Mouse (Mus musculus) lung, embryonic 14.5 days (tissue): ENCODE results near the gene Cfap43. TPM values are rescaled to one million over a fixed set of nuclear protein-coding genes. Genes with fewer than 3 reads are reported as not detected.
A peak's percentile ranks its signal among the peaks of the same experiment; 100 is the strongest.

Experiments used
- ATAC-seq: fragments of 200-750 bp; cut with Nextera tagmentation; 2 replicates; pipeline ENCODE4 v1.8.0; 2017; ENCODE audit warnings: mild to moderate bottlenecking, moderate TSS enrichment, moderate library complexity; ENCODE audit not compliant: insufficient read depth
- DNase-seq: peaks from one replicate; pipeline ENCODE4 v3.0.0-alpha.2; 2015
- H3K27ac ChIP-seq: fragments of 300-500 bp; sonication (generic); 2 replicates; pipeline ENCODE4 v1.5.1; 2014; ENCODE audit warnings: low read depth, mild to moderate bottlenecking, moderate library complexity
- H3K27me3 ChIP-seq: fragments of 300-500 bp; sonication (generic); 2 replicates; pipeline ENCODE4 v1.6.1; 2014; ENCODE audit warnings: low read length, control low read depth; ENCODE audit not compliant: insufficient read depth
- H3K36me3 ChIP-seq: fragments of 300-500 bp; sonication (generic); 2 replicates; pipeline ENCODE4 v1.6.1; 2014; ENCODE audit warnings: control low read depth; ENCODE audit not compliant: insufficient read depth
- H3K4me1 ChIP-seq: fragments of 300-500 bp; sonication (generic); 2 replicates; pipeline ENCODE4 v1.6.1; 2014; ENCODE audit warnings: antibody characterized with exemption, control low read depth; ENCODE audit not compliant: insufficient read depth
- H3K4me2 ChIP-seq: fragments of 300-500 bp; sonication (generic); 2 replicates; pipeline ENCODE4 v1.6.1; 2014; ENCODE audit warnings: mild to moderate bottlenecking
- H3K4me3 ChIP-seq: fragments of 300-500 bp; sonication (generic); 2 replicates; pipeline ENCODE4 v1.5.1; 2014; ENCODE audit warnings: low read depth, low read length
- H3K9ac ChIP-seq: fragments of 300-500 bp; sonication (generic); 2 replicates; pipeline ENCODE4 v1.6.1; 2014
- H3K9me3 ChIP-seq: fragments of 300-500 bp; sonication (generic); 2 replicates; pipeline ENCODE4 v1.6.1; 2016; ENCODE audit warnings: low read depth, low read length, control low read depth
- CTCF ChIP-seq: IDR thresholded peaks from 2 replicates; pipeline ENCODE4 v1.5.1; 2016; ENCODE audit warnings: antibody characterized with exemption, low read depth
- WGBS: fragments of 180-500 bp; shearing (Covaris S2); extraction: QIAGEN DNeasy Blood & Tissue Kit; methylation state at CpG from one replicate; pipeline ENCODE4 v1.1.7; 2014; 5-methylcytosine and 5-hydroxymethylcytosine counted together
- polyA plus RNA-seq: library from polyadenylated mRNA; unstranded; fragments of >200 nt; fragmentation: Nextera tagmentation; extraction: Ambion mirVana; gene quantifications from 2 replicates; pipeline ENCODE4 v1.2.1, GENCODE M21; 2014

The Cfap43 gene
- polyA plus RNA-seq, 1 experiment from 2014 or later = 0.14 TPM

GRCm38 (mm10) chr19:47929043-47929442 lies 10.0 kb upstream of the Cfap43 start:
- Histone ChIP-seq H3K4me2 (no peak overlapping the region), H3K27ac (peak overlapping the region; percentile 78), H3K4me3 (no peak overlapping the region), H3K9ac (no peak overlapping the region), H3K36me3 (no peaks in the 10 kb centered on the region), H3K9me3 (no peaks in the 10 kb centered on the region), H3K4me1 (peaks cover 6% of the 10 kb centered on the region; the same call in 1 of the 2 replicates), H3K27me3 (no peaks in the 10 kb centered on the region)
- TF ChIP-seq CTCF = no peak
- DNase-seq = peak; percentile 79
- WGBS = 49% methylated on average over 4 of the region's 4 CpGs
- peak; percentile 66 for ATAC-seq

GRCm38 (mm10) chr19:47927032-47927431 lies 7.9 kb upstream of the Cfap43 start:
- ATAC-seq = no peak
- no peaks in the 10 kb centered on the region for H3K27me3 ChIP-seq
- TF ChIP-seq CTCF = no peak

GRCm38 (mm10) chr19:47925819-47926218 lies 6.7 kb upstream of the Cfap43 start:
- no peak overlapping the region for H3K27ac ChIP-seq
- WGBS = 51% methylated on average over 7 of the region's 7 CpGs
- DNase-seq = no peak

More at GRCm38 (mm10) chr19:47927032-47927431, 7.9 kb upstream of the Cfap43 start:
- no peak overlapping the region for H3K27ac ChIP-seq
- no peak overlapping the region for H3K4me3 ChIP-seq
- H3K9me3 ChIP-seq = no peaks in the 10 kb centered on the region
- H3K36me3 ChIP-seq = no peaks in the 10 kb centered on the region
- DNase-seq = no peak
- 81% methylated on average over 2 of the region's 2 CpGs for WGBS
- H3K4me2 ChIP-seq = no peak overlapping the region
- peaks cover 6% of the 10 kb centered on the region; the same call in 1 of the 2 replicates for H3K4me1 ChIP-seq
- no peak overlapping the region for H3K9ac ChIP-seq

GRCm38 (mm10) chr19:47919966-47920375 lies 884 bp upstream of the Cfap43 start:
- 0% methylated on average over 8 of the region's 8 CpGs for WGBS
- Histone ChIP-seq H3K4me2 (peak overlapping the region; percentile 85), H3K27me3 (no peaks in the 10 kb centered on the region), H3K27ac (peak overlapping the region; percentile 97), H3K4me3 (peak overlapping the region; percentile 86), H3K9ac (peak overlapping the region; percentile 90), H3K9me3 (no peaks in the 10 kb centered on the region), H3K4me1 (peaks cover 22% of the 10 kb centered on the region), H3K36me3 (no peaks in the 10 kb centered on the region)
- no peak for TF ChIP-seq CTCF
- ATAC-seq (peak; percentile 28), DNase-seq (peak; percentile 86)

More at GRCm38 (mm10) chr19:47925819-47926218, 6.7 kb upstream of the Cfap43 start:
- no peaks in the 10 kb centered on the region for H3K36me3 ChIP-seq
- no peaks in the 10 kb centered on the region for H3K27me3 ChIP-seq
- no peak for TF ChIP-seq CTCF
- peaks cover 9% of the 10 kb centered on the region; the same call in 1 of the 2 replicates for H3K4me1 ChIP-seq
- H3K9ac ChIP-seq = no peak overlapping the region
- H3K9me3 ChIP-seq = no peaks in the 10 kb centered on the region
- H3K4me2 ChIP-seq = no peak overlapping the region
- no peak overlapping the region for H3K4me3 ChIP-seq
- no peak for ATAC-seq

- Histone ChIP-seq H3K4me3 (peak overlapping the region; percentile 86), H3K27ac (peak overlapping the region; percentile 97), H3K9me3 (no peaks in the 10 kb centered on the region), H3K9ac (peak overlapping the region; percentile 90), H3K36me3 (0 out of 2 replicates have a peak, but pooled peaks cover under 1% of the 10 kb centered on the region), H3K4me1 (peaks cover 22% of the 10 kb centered on the region), H3K27me3 (no peaks in the 10 kb centered on the region), H3K4me2 (peak overlapping the region; percentile 85)
- ATAC-seq (no peak; the same call in none of the 2 replicates), DNase-seq (peak; percentile 69)
- WGBS = under 1% methylated on average over 29 of the region's 29 CpGs
- no peak for TF ChIP-seq CTCF
These were observed 509 bp downstream of the Cfap43 start for GRCm38 (mm10) chr19:47918455-47919101.

- H3K9ac ChIP-seq = peak overlapping the region; percentile 90
- H3K9me3 ChIP-seq = no peaks in the 10 kb centered on the region
- peak overlapping the region; percentile 85 for H3K4me2 ChIP-seq
- no peaks in the 10 kb centered on the region for H3K27me3 ChIP-seq
- H3K4me1 ChIP-seq = peaks cover 22% of the 10 kb centered on the region
- 0 out of 2 replicates have a peak, but pooled peaks cover 3% of the 10 kb centered on the region for H3K36me3 ChIP-seq
- WGBS = 21% methylated on average over 9 of the region's 9 CpGs
- H3K27ac ChIP-seq = peak overlapping the region; percentile 97; the same call in 1 of the 2 replicates
- ATAC-seq (no peak), DNase-seq (no peak)
- peak overlapping the region; percentile 86 for H3K4me3 ChIP-seq
- TF ChIP-seq CTCF = no peak
These were observed 1.1 kb downstream of the Cfap43 start for GRCm38 (mm10) chr19:47918016-47918415.

- DNase-seq = no peak
- ATAC-seq = no peak
- H3K9me3 ChIP-seq = no peaks in the 10 kb centered on the region
- 38% methylated on average over 4 of the region's 4 CpGs for WGBS
- peak overlapping the region; percentile 86 for H3K4me3 ChIP-seq
- H3K27ac ChIP-seq = no peak overlapping the region
- H3K36me3 ChIP-seq = 0 out of 2 replicates have a peak, but pooled peaks cover 3% of the 10 kb centered on the region
- H3K9ac ChIP-seq = peak overlapping the region; percentile 90; the same call in 1 of the 2 replicates
- no peak for TF ChIP-seq CTCF
- peaks cover 22% of the 10 kb centered on the region for H3K4me1 ChIP-seq
- H3K27me3 ChIP-seq = no peaks in the 10 kb centered on the region
- H3K4me2 ChIP-seq = peak overlapping the region; percentile 85
These were observed 1.7 kb downstream of the Cfap43 start for GRCm38 (mm10) chr19:47917396-47917795.
